Mouse (Mus musculus) urinary bladder, adult 2 months (tissue): Measurements from ENCODE around the gene Acta2. TPM values are rescaled to one million over a fixed set of nuclear protein-coding genes. Genes with fewer than 3 reads are reported as not detected.
"Not testable (repeated sequence)": the region's sequence is repeated elsewhere in the genome, so short reads cannot be mapped to it uniquely, and the experiment has no call there.

Experiments used
- DNase-seq: peaks from one replicate; pipeline ENCODE4 v3.0.0; 2022; ENCODE audit warnings: low spot score
- polyA plus RNA-seq: library from polyadenylated mRNA; depleted of rRNA; stranded (reverse); fragments of >200 nt; gene quantifications from 2 replicates; pipeline ENCODE4 v1.2.3, GENCODE M21; 2012

Acta2 gene
- polyA plus RNA-seq, 1 experiment = 9,918 TPM

DNA sequence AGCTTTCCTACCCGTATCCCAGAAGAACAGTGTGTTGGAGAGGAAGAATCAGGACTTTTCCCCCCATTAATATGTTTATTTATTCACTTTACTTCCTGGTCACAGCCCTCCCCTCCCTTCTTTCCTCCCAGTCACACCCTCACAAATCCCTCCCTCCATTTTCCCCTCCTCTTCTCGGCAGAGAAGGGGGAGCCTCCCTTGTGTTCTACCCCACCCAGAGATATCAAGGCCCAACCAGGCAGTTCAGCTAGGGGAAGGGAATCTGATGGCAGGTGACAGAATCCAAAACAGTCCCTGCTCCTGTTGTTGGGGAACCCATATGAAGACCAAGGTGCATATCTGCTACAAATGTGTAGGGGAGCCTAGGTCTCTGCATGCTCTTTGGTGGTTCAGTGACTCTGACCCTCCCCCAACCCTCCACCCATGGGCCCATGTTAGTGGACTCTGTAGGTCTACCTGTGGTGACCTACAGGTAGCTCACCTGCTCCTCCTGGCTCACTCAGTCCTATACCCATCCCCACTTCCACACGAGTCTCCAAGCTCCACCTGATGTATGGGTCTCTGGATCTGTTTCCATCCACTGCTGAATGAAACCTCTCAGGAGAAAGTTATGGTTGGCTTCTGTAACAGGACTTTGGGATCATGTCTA, 34.5 kb downstream of the Acta2 start:
- DNase-seq = no peak

DNA sequence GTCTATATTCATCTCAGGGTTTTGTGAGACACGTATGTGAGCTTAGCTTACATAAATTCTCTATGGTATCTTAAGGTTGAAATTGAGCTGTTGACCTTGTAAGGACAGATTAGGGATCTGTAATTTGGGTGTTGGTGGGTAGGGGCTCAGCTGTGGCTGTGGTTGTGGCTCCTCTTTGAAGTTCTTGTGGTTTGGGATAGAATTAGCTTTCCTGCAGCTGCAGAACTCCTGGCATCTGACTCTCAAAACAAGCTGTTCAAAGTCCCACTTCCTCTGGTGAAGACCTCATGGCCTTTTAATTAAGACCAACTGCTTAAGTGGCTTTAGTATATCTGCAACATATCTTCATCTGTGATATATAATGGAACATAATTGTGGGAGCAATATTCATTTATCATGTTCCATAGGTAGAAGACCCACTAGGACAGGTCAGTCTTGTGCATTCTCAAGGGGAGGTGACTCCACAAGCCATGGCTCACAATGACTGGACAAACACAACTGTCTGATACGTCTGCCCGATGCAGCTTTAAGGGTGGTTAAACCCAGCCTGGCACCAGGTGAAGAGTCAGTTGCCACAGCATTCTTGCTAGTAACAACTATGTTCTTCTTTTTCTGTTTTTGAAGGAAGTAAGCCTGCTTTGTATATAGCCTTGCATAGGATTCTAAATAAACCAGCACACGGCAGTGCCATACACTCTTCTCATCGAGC, 36.0 kb downstream of the Acta2 start:
- DNase-seq = no peak

DNA sequence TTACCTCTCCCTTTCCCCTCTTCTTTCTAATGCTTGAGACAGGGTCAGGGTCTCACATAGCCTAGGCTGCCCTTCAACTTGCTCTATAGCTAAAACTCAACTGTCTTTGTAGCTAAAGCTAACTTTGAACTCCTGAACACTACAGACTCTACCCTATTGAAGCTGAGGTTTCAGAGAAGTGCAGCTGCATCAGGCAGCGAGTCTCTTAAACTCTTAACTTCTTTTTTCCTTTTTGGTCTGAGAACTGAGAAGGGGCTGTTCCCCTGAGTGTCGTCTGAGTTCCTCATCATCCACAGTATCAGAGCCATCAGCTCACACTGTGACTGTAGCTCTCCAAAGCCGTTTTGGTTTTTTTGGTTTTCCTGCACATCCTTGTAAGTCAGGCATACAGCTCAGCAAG, 37.6 kb downstream of the Acta2 start:
- DNase-seq = no peak

DNA sequence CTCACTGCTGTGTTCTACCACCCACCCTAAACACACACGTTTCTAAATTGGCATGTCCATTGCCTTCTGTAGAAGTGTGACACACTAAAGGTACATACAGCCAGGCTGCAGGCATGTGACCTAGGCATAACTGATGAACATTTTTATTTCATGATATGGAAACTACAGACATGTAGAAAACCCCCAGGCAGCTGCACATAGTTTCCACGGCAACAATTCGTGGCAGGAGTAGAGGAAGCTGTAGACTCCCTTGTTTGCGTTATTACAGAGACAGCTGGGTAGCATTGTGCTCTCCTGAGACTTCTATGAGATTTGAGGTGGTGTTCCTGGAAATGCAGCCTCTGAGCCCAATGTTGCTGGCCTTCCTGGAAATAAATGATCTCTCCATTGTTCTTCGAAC, 38.4 kb downstream of the Acta2 start:
- DNase-seq = no peak

DNA sequence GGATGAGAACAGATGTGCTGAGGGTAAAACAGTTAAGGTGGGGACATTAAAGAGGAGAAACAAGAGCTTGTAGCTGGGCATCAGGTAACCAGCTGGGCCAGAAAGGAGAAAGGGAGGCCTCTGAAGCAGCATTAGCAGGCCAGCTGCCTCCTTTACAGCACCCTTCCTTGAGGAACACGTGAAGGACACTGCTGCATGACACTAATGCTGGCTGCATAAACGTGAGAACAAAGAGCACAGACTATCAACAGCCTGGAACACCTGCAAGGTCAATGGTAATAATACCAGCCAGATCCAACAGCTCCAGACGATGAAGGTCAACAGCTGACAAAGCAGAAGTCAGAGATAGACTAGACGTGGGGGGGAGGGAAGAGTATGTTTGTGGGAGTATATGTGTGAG, 41.3 kb downstream of the Acta2 start:
- DNase-seq = no peak

DNA sequence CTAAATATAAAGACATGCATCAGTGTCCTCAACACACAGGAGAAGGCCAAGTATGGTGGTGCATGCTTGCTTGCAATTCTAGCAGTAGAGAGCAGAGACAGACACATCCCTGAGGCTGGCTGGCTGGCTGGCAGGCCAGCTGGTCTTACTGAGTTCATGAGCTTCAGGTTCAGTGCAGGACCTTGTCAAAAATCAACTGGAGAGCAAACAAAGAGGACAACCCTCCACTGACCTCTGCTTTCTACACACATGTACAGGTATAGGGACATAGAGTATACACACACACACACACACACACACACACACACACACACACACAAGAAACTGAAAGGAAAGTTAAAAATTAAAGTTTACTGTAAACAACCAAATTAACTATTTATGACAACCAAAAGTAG, 42.1 kb downstream of the Acta2 start:
- no peak for DNase-seq

DNA sequence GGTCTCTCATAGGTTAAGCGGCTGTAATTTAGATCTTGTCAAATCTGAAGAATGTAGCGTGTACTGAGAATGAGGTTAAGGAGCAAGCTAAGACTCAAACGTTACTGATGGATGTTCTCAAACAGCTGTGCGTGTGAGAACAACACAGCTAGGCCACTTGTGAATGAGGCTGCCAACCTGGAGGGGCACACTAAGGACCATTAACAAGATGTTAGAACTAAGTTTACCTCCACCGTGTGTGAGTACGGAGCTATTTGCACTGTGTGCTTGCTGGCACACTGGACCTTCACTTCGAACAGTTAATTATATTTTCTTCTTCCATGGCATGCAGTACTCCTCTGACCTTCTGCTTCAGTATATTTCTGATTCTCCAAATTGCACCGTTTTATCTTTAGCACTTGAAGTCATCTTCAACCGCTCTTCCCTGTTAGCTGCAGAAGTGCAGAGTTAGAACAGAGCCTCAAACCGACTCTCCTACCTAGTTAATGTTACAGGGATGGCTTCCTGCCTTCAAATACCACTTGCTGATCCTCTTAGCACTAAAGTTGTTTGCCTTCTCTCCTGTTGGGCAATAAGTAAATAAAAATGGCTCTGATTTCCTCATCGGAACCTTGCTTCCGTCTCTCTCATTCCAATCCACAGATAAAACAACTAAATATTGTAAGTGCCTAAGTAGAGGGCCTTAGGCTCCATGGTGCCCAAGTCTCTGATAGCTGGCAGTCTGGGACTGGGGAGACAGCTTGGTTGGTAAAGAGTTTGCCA, 42.7 kb downstream of the Acta2 start:
- DNase-seq = no peak

DNA sequence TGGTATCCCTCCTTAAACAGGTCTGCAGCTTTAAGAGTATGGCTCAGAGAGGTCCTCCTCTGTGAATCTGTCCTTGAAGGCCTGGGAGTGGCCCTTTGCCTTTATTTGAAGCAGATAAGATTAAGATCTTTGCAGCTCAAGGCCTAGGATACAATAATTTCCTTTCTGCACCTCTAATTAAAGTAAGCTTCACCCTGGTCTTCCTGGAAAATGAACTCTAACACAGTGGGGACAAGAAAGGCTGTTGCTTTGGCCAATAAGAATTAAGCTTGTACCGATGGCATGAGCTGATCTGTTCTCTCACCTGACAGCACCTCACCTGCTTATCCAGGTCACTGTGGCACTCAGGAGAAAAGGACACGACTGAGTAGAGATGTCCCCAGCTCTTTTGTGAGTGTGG, 44.5 kb downstream of the Acta2 start:
- no peak for DNase-seq

DNA sequence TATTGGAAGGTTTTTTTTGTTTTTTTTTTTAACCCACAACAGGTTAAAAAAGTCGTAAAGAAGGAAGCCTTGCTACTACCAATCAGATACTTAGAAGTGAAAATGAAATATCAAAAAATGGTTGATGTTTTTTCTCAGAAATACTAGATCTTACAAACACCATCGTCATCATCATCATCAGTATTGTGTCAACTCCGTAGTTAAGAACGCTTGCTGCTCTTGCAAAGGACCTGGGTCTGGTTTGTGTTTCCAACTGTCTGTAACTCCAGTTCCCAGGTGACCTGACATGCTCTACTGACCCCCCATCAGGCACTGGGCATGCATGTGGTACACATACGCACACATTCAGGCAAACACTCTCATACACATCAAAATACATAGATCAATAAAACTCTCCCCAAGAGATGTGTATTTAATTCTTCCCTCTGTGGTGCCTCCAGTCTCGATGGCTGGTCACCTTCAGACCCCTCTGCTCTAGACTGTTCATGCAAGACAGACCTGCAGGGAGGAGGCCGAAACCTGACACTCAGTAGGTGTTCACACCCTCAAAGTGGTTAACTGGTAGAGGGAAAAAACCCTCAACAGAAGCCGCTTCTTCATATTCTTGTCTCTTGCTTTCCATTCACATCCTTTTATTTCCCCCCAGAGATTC, 45.3 kb downstream of the Acta2 start:
- no peak for DNase-seq

DNA sequence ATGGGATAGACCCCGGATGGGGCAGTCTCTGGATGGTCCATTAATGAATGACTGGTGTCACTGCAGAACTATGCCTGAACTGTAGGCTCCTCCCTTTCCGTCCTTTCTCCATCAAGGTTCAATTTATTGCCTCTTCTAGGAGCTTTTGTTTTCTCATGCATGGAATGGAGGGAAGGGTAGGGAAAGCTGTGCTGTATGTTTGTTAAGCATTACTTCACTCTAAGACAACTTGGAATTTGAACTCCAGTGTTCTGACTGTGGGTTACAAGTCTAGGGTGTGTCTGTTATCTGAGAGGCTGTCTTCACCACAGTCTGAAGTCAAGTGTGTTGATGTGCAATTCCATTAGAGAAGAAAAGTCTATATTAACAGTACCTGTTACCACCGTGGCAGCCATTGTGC, 46.4 kb downstream of the Acta2 start:
- no peak for DNase-seq

DNA sequence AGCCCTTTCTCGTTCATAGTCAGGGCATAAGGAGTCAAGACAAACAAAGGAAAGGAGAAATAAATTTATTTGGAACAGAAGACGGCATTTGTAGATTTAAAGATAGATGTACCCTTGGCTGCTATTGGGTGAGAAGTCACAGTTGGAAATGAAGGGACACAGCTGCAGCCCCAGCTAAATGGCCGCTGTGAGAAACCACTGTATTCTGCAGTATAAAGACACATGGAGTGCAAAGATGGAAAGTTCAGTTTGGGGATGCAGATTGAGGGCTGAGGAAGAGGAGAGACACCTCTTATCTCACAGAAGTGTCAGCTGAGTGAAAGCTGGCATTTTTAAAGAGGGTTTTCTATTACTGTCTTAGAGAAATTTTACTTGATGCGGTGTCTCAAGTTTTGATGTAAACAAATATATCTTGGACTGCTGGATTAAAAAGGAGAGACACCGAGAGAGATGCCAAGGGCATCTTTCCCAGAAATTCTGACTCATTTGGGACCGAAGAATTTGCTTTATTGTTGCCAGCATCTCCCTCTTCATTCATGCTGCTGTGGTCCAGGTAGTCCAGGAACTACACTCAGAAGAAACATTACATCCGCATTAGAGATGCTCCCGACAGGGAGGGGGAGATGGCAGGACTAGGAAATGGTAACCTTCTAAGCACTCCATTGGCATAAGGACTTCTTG, 48.5 kb downstream of the Acta2 start:
- no peak for DNase-seq

DNA sequence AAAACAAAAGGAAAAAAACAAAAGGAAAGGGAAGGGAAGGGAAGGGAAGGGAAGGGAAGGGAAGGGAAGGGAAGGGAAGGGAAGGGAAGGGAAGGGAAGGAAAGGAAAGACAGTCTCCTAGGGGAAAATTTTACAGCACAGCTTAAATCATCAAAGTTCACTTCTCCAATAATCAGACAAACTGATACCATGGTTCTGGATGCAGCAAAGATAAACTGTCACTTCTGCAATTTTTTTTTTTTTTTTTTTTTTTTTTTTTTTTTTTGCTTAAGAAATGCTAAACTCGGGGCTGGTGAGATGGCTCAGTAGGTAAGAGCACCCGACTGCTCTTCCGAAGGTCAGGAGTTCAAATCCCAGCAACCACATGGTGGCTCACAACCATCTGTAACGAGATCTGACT, 49.3 kb downstream of the Acta2 start:
- DNase-seq = not testable (repeated sequence)

DNA sequence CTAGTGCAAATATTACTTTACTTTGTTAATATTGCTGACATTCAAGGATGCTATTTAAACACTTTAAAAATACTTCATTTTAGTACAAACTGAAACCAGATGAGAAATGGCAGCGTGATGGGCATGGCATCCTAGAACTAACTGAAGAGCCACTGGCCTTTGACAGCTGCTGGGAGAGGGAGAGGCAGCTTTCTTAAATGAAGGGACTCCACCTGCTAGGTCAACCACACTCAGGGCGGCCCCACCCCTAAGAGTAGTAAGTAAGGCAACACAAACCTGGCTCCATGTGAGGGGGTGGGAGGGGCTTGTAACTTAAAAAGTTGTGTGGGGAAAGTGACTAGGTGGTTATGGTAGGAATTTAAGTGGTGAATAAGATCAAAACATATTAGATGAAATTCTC, 52.7 kb downstream of the Acta2 start:
- DNase-seq = no peak

DNA sequence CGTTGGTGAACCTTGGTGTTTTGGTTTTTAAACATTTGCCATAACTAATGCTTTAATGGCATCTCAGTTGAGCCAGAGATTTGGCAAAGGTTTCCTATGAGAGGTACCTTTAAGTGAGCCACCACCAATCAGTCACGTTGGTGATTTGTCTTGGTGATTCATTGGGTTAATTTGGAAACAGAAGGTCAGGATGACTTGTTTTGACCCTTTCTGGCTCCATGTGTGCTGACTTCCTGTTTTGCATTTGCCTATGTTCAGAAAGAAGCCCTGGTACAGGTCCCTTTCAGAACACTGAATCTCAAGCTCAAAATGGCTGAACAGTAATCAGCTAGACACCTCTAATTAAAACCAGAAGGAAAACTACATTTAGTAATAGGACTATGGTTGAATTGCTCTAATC, 55.9 kb downstream of the Acta2 start:
- no peak for DNase-seq

DNA sequence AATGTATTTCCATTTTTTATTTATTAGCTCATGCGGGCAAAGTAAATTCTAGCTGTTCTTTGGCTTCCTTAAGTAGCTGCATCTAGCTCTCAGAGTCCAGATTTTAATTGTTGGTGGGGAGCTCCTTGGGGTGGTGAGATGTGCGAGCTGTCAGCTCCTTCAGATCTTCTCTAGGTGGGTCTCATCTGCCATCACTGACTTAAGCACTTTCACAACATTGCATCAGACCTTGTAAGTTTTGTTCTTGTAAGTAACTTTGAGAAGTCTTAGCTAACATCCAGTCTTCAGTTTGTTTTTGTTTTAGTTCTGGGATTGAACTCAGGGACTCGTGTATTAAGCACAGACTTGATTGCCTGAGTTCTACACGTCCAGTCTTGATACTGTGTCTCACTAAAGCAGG, 56.5 kb downstream of the Acta2 start:
- DNase-seq = no peak

DNA sequence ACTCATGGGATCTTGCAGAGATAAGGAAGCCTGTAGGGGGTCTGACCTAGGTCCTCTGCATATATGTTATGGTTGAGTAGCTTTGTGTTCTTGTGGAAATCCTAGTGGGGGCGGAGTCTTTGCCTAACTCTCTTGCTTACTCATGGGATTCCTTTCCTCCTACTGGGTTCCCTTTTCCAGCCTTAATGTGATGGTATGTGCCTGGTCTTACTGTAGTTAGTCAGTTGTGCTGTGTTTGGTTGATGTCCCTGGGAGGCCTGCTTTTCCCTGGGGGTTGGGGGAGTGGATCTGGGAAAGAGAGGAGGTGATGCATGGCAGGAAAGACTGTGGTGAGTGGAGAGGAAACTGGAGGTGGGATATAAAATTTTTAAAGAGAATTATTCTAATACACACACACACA, 57.3 kb downstream of the Acta2 start:
- no peak for DNase-seq

DNA sequence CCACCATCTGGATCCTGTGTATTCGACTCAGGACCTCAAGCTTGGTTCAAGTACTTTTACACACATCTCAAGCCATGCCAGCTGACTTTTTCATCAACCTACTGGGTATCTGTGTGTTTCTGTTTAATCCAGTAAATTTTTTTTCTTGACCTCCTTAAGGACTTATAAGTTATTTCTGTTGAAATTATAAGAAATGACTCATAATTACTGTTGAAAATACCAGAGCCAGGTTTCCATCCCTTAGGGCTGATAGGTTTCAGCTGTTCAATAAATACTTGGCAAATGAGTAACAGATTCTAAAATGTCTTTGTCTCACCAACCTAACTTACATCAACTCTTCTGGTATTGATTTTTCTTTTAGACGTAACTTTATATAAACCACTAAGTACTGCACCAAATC, 60.4 kb downstream of the Acta2 start:
- DNase-seq = no peak

DNA sequence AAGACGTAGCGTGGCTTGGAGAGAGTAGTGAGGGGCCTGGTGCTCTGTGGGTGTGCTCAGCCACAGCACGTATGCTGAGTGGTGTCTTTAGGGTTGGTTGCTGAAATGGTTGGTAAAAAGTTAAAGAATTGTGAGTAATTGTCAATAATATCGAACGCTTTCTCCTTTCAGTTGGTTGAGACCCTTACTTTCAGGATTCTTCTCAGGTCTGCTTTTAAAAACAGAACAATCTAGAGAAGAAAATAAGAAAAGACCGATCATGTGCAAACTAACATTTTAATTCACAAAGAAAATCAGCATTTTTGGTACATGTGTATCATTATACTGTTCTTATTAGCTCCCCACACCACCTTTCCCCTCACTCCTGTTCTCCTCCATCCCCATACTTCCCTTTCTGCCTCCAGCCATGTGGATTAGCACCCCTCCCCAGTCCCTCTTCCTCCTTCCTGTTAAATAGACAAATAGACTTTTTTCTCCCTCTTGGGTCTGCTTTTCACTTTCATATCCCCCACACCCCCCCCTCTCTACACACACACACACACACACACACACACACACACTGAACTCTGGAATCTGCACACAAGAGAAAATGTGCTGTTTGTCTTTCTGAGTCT, 61.2 kb downstream of the Acta2 start:
- DNase-seq = no peak

DNA sequence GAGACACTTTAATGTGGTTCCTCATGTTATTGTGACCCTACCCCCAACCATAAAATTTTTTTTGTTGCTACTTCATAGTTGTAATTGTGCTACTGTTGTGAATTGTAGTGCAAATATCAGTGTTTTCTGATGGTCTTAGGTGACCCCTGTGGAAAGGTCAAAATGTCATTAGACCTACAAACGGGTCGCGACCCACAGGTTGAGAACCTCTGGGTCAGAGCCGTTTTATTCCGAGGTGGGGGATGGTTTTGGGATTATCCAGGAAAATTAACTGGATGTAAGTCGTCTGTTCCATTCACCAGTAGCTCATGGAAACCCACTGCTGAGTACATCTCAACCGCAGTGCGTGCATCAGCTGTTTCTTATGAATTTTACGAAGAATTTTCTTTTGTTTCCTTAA, 61.7 kb downstream of the Acta2 start:
- DNase-seq = no peak

DNA sequence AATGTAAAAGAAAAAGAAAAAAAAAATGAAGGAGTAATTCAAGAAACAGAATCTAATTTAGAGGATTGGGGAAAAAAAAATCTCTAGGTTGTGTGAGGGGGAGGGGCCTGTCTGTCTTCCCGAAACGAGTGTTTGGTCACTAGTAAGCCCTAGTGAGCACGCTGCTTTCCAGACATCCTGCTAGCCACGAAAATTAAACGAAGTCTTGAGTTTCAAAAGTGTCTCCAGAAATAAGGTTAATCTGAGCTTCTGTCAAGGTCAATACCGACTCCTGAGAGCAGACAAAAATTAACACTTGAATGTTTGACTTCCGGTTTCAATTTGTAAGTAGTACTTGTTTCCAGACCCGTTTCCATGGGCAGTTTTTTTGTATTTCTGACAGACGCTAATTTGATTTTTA, 62.2 kb downstream of the Acta2 start:
- DNase-seq = no peak
